Mouse (Mus musculus) olfactory bulb, adult 2 months (tissue): ENCODE data around the gene Gm6525.

Experiments used
- CTCF ChIP-seq: fragments of 200-500 bp; IDR thresholded peaks from 2 replicates; pipeline ENCODE4 v1.5.1; 2012; ENCODE audit warnings: low read depth, mild to moderate bottlenecking, low read length, moderate library complexity; ENCODE audit not compliant: insufficient read depth
- POLR2A ChIP-seq: fragments of 200-500 bp; IDR thresholded peaks from 2 replicates; pipeline ENCODE4 v1.6.1; 2012; ENCODE audit warnings: mild to moderate bottlenecking, low read depth, low read length, moderate library complexity; ENCODE audit not compliant: insufficient read depth

DNA sequence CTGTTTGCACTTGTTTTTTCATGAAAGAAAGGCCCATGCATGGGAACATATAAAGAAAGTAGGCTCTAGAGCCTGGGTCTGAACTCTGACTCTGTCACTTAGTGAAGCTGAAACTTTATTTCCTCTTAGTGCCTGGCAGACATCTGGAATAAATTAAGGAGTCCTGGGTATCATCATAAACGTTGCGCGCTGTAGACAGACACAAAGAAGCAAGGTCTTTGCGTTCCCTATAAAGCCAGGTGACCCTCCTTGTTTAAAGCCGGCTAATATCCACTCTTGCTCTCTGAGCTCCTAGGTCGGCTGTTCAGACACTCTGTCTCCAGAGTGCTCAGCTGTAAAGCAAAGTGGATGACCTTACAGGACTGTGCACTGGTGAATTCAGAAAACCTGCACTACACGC lies 33.0 kb upstream of the Gm6525 start:
- TF ChIP-seq CTCF: no peak
- TF ChIP-seq POLR2A: no peak
